Mouse (Mus musculus): ENCODE data around the gene Cmklr1. TPM values are rescaled to one million over a fixed set of nuclear protein-coding genes. Genes with fewer than 3 reads are reported as not detected.
A peak's percentile ranks its signal among the peaks of the same experiment; 100 is the strongest.

The Cmklr1 gene
- 10 to 100 TPM; 11.8 to 14.0 TPM for total RNA-seq (2021)
- long read RNA-seq, experiment 1: 0 reads
- long read RNA-seq, experiment 2: 0 reads

DNA sequence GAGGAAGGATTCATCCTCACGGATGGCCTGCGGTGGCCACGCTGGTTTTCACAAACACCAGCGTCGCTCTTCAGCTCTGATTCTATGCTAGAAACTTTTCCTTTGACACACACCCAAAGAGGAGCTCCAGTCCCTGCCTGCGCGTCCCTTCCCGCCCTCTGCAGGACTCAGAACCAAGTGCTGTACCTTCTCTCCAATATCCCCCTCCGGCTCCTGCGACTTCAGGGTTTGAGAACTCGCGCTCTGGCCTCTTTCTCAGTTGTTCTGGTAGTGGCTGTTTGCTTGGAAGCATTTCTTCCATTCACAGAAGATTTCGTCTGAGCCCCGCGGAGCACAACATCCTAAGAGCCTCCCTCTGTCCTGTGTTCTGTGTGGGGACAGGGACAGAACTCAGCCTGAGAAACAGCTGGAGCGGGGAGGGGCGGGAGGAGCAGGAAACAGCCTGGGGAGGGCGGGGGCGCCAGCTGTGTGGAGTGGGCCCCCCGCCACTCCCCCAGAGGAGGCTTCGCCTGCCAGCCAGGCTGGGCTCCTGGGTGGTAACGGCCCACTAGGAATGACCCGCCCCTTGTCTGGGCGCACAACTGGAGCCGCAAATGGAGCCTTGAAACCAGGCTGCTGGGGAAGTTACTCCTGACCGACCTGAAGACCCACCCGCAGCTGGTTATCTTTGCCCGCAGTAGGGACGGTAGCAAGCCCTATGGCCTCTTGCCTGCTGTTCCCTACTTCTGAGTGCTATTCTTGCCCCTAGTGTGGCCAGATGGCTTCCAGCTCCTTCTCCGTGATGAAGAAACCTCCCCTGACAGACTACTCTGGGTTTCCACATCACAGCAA is at the start of gene Cmklr1:
TSS of gene Cmklr1 (minus strand) at position 392 of the 831 bp plus-strand sequence.
- peak; percentile 61 to 72 for DNase-seq

DNA sequence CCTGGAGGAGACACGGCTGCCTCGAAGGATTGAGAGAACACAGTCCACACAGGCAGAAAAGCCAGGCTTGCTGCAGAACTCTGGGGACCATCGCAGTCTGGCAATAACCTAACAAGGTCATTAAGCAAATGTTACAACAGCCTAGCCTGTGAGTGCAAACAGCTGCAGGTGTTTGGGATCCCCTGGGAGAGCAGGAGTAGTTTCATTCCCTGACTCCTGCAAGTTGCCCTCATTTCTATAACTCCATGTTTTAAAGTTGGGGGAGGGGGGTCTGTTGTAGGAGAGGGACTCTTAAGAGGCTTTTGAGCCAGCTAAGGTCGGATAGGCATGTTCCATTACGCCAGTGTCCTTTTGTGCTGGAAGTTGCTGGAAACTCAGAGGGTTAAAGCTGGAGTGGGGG is 44.2 kb upstream of the Cmklr1 start:
- DNase-seq: no peak
- intact Hi-C loops (cut with DNase I): no loop called here

More for the DNA sequence above, at the start of gene Cmklr1:
- intact Hi-C loops (cut with DNase I): no loop called here

DNA sequence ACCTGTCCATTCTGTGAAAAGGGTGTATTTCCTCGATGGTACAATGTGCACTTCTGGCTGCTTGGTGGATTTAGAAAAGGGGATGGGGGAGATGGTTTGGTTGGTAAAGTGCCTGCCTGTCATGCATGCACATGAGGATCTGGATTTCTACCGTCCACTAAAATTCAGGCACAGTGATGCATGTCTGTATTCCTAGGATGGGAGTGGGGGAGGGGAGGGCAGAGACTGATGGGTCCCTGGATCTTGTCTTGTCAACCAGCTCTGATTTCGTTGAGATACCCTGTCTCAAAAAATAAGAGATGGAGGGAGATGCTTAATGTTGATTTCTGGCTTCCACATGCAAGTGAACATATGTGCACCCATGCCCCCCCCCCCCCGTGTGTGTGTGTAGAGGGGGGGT is 43.8 kb upstream of the Cmklr1 start:
- no peak for DNase-seq
- intact Hi-C loops (cut with DNase I): no loop called here

DNA sequence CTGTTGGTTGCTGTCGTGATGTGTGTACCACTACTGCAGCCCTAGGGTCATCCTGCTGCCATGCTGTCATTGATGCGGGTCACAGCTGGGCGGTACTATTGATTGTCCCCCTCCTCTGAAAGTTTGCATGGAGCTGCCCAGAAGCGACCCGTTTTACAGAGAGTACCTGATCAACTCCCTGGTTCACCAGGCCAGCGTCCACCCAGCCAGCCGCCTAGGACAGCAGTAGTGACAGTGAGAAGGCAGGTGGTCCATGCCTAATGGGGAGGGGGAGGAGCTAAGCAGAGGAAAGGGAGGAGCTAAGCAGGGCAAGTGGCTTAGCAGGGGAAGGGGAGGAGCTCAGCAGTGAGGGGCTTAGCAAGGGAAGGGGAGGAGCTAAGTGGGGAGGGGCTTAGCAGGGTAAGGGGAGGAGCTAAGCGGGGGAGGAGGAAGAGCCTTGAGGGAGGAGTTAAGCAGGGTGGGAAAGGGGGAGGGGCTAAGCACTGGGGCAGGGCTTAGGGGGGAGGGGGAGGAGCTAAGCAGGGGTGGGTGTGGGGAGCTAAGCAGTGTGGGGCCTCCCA is 43.0 kb upstream of the Cmklr1 start:
- intact Hi-C loops (cut with DNase I): no loop called here
- no peak for DNase-seq

- no peak for DNase-seq
- intact Hi-C loops (cut with DNase I): no loop called here
Measured at GRCm38 (mm10) chr5:113690866-113691265, 40.6 kb upstream of the Cmklr1 start.

DNA sequence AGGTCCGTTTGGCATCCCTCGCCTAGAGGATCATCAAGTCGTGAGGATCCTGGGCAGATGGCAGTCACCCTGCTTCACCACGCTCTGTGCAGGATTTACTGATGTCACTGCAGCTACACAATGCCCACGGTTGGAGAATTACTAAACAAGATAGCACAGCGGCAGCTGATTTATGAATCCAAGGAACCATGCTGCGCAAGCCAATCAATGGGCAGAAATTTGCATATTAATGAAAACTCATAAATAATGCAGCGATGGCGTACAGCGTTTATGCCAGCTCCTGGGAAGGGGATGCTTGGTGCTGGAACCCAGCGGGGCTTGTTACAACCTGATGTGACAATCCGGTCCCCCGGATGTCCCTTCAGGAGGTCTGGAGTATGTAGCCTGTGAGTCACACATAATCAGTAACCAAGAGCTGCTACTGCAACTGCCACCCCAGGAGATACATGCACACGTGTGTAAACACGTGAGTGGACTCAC is 39.9 kb upstream of the Cmklr1 start:
- intact Hi-C loops (cut with DNase I): no loop called here
- no peak for DNase-seq

DNA sequence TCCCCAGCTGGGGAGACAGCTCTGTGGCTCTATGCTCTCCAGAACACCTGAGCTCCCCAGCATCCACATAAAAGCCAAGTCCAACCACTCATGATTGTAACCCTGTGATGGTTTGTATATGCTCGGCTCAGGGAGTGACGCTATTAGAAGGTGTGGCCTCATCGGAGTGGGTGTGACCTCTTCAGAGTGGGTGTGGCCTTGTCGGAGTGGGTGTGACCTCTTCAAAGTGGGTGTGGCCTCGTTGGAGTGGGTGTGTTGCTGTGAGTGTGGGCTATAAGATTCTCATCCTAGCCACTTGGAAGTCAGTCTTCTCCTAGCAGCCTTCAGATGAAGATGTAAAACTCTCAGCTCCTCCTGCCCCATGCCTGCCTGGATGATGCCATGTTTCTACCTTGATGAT is 37.3 kb upstream of the Cmklr1 start:
- intact Hi-C loops (cut with DNase I): no loop called here
- DNase-seq: no peak

DNA sequence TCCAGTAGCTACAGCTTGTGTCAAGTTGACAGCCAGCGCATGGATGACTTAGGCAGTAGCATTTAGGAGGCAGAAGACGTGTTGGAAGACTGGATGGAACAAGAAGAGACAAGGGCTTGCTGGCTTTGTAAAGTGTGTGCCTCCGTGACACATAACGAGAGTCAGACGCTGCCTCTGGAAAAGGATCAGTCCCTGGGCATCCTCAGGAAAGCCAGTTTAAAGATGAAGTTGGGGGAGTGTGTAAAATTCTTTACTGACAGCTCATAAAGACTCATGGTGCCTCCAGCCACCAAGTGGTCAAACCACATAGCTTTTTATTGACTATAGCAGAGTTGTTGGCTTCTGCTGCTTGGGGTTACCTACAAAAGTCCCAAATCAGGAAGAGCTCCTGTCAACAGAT is 35.2 kb upstream of the Cmklr1 start:
- intact Hi-C loops (cut with DNase I): no loop called here
- no peak for DNase-seq

GRCm38 (mm10) chr5:113683246-113683645 is 33.0 kb upstream of the Cmklr1 start:
- intact Hi-C loops (cut with DNase I): no loop called here
- DNase-seq: no peak

DNA sequence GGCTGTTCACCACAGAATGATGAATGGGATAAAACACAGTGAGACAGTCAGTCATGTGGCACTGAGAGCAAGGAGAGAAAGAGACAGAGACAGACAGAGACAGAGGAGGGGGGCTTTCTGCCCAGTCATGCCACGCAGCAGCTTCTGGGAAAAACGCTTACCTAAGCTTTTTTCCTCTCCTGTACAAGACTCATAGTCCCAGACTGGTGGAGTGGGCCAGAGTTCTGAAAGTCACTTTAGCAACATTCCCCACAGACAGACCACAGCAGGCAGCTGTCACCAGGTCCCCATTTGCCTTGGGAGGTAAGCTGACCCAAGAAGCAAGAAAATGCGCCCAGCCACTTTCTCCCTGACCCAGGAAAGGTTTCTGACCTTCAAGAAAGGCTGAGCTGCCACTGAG is 32.2 kb upstream of the Cmklr1 start:
- intact Hi-C loops (cut with DNase I): no loop called here

DNA sequence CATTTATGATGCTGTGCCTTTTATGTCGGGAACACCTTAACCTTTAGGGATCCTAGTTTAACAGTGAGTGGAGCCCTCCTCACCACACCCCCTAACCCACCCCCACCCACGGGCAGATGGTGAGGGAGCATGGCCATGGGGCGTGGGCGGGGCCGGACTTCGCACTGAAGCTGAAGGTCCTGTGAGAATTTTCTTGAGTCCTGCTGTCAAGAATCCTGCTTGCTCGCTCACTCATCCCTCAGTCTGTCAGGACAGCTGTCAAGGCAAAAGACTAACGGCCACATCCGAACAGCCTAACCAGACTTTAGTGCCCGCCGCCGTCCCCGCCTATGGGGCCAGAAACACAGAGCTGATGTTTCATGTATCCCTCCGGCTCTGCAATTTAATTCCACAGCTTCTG is 31.0 kb upstream of the Cmklr1 start:
- intact Hi-C loops (cut with DNase I): no loop called here
- DNase-seq: no peak

More for the DNA sequence above, 32.2 kb upstream of the Cmklr1 start:
- DNase-seq: no peak

DNA sequence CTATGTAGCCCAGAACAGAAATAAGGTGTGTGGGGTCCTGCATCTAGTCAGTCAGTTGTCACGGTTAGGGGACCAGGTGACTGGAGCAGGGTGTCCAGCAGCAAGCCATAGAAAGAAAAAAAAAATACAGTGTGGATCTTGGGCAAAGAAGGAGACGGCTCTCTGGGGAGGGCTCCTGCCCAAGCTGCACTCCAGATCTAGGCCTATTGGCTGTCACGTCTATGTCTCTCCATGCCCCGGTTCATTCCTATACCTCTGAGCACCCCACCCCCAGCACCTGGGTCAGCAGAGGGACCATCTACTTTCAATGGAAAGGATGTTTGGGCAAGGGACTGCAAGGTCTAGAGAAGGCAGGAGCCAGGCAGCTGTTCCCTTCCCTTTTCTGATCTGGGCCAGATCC is 29.3 kb upstream of the Cmklr1 start:
- intact Hi-C loops (cut with DNase I): no loop called here
- no peak for DNase-seq

DNA sequence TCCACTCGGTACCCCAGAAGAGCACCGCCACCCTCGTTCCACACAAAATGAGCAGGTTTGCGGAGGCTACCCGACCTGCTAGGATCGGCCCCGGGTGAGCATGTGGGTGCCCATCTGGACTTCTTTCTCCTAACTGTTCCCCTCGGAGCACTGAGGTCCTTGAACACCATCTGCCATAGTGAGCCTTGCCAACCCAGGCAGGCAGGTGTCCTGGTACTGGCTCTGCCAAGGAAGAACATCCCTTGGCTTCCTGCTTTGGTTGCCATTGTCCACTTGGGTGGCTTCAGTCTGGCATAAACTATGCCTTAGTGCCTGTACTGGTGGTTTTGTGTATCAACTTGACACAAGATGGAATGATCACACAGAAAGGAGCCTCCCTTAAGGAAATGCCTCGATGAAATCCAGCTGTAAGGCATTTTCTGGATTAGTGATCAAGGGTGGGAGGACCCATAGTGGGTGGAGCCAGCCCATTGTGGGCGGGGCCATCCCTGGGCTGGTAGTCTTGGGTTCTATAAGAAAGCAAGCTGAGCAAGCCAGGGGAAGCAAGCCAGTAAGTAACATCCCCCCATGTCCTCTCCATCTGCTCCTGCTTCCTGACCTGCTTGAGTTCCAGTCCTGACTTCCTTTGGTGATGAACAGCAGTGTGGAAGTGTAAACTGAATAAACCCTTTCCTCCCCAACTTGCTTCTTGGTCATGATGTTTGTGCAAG is 28.7 kb upstream of the Cmklr1 start:
- intact Hi-C loops (cut with DNase I): no loop called here
- no peak for DNase-seq

GRCm38 (mm10) chr5:113677541-113677940 is 27.3 kb upstream of the Cmklr1 start:
- intact Hi-C loops (cut with DNase I): no loop called here
- DNase-seq: no peak

DNA sequence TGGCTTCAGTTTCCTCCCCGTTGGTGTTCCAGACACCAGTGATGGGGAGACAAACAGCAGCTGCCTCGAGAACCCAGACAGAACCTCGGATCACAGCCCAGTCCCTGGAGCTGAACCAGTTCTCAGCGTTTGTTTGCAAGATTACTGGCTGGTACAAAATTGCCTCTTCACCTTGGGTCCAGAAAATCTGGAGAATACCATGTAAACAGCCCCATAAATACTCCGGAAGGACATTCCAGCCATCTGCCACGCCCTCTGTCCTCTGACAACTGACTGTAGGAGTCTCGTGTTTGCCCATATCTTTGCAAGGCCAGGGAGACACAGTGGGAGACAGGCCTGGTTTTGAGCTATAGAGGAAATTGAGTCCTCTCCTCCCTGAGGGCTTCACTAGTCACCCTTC is 24.6 kb upstream of the Cmklr1 start:
- intact Hi-C loops (cut with DNase I): no loop called here
- no peak for DNase-seq

GRCm38 (mm10) chr5:113672456-113672855 is 22.2 kb upstream of the Cmklr1 start:
- intact Hi-C loops (cut with DNase I): no loop called here
- DNase-seq: peak; percentile 49 to 54

DNA sequence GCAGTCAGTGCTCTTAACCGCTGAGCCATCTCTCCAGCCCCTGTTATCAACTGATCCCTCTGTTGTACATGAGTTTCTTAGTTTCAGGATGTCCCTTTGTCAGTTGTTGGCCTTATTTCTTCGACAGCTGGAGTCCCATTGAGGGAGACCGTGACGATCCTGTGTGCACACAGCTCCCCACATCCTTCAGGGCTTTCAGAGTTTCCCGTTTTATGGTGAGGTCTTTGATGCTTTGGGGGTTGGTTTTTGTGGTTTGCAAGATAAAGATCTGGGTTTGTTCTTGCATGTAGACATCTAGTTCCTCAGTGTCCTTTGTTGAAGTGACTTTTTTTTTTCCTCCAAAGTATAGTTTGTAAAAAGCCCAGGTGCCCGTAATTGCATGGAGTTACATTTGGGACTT is 20.4 kb upstream of the Cmklr1 start:
- DNase-seq: no peak
- intact Hi-C loops (cut with DNase I): no loop called here

DNA sequence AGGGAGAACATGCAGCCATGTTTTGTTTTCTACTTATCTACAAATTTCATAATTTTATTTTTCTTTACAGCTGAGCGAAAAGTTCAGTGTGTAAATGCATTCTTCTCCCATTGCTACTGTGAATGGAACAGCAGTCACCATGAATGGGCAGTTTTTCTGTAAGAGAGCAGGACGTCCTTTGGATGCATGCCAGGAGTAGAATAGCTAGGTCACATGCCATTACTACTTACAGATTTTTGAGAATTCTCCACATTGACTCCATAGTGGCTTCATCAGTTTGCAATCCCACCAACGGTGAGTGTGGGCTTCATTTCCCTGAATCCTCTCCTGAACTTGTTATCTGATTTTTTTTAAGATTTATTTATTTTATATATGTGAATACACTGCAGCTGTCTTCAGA is 19.9 kb upstream of the Cmklr1 start:
- intact Hi-C loops (cut with DNase I): no loop called here
- DNase-seq: no peak

- peak in 1 of 2 experiments; percentile 28 for DNase-seq
- intact Hi-C loops (cut with DNase I): no loop called here
Measured at GRCm38 (mm10) chr5:113664629-113665195, 14.5 kb upstream of the Cmklr1 start.

GRCm38 (mm10) chr5:113664127-113664526 is 13.9 kb upstream of the Cmklr1 start:
- no peak for DNase-seq
- intact Hi-C loops (cut with DNase I): no loop called here

DNA sequence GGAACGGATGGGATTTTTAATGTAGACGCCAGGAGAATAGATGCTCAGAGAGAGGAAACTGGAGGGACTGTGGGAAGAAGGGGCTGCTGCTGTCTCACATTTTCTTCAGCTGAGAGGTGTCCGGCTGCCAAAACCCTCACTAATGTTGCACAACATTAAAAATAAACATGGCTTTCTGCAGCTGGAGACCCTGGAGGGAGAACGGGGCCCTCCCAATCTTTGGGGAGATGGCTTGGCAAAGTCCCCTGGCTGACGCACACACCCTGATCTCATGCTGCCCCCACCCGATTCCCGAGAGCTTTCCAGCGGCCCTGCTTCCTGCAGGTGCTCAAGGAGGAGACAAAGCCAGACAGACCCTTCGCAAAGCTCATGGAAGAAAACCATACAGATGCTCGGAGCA is 10.6 kb upstream of the Cmklr1 start:
- intact Hi-C loops (cut with DNase I): no loop called here
- DNase-seq: peak; percentile 82 to 83
